Mouse (Mus musculus) brown adipose tissue, adult 24 weeks (tissue): ENCODE results near the gene Dlgap4. TPM values are rescaled to one million over a fixed set of nuclear protein-coding genes. Genes with fewer than 3 reads are reported as not detected.

Experiments used
- H3K27ac ChIP-seq: fragments of 200-500 bp; replicated peaks from 2 replicates; pipeline ENCODE4 v1.5.1; 2012; ENCODE audit warnings: low read depth, mild to moderate bottlenecking, low read length
- H3K4me1 ChIP-seq: fragments of 200-500 bp; 2 replicates; pipeline ENCODE4 v1.6.1; 2012; ENCODE audit warnings: low read length, mixed read lengths; ENCODE audit not compliant: control insufficient read depth, insufficient read depth, insufficient read length
- H3K4me3 ChIP-seq: fragments of 200-500 bp; 2 replicates; pipeline ENCODE4 v1.5.1; 2012; ENCODE audit warnings: low read depth, mild to moderate bottlenecking, low read length, moderate library complexity; ENCODE audit not compliant: insufficient read depth
- polyA plus RNA-seq: library from polyadenylated mRNA; stranded (reverse); fragments of >200 nt; gene quantifications from 2 replicates; pipeline ENCODE4 v1.2.4, GENCODE M21; 2012; ENCODE audit not compliant: missing spikeins, insufficient read depth, insufficient read length

The Dlgap4 gene
- polyA plus RNA-seq, 1 experiment: 39.8 TPM

- H3K4me1 ChIP-seq: no peaks in the 10 kb centered on the region
- no peak overlapping the region for H3K4me3 ChIP-seq
- H3K27ac ChIP-seq: no peak overlapping the region
These were observed 78.2 kb downstream of the Dlgap4 start for GRCm38 (mm10) chr2:156691746-156692145.

DNA sequence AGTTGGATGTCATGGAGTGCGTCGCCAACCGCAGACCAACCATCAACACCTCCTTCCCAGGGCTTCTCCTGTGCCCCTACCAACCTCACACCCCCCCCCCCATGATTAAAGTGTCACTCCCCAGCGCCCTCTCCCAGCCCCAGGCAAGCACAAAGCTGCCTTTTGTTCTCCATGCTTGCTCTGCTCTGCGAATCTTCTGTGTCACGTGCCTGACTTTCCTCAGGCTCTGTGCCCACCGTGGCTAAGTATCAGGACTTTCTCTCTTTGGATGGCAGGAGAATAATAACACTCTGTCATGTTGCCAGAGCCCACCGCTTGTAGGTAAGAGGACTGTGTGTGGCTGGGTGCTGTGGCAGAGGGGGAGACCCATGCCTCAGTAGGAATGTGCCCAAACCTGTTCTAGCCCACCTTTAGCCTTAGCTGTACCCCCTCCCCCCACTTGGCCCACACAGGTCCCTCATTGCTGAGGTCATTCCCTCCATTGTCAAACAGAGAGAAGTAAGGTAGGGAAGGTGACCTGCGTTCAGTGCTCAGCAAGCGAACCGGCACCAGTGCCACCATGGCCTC lies 79.8 kb downstream of the Dlgap4 start:
- no peak overlapping the region for H3K27ac ChIP-seq
- H3K4me3 ChIP-seq: no peak overlapping the region
- no peaks in the 10 kb centered on the region for H3K4me1 ChIP-seq

- Histone ChIP-seq H3K4me1 (no peaks in the 10 kb centered on the region), H3K27ac (no peak overlapping the region), H3K4me3 (no peak overlapping the region)
These were observed 83.8 kb downstream of the Dlgap4 start for GRCm38 (mm10) chr2:156697261-156697660.

DNA sequence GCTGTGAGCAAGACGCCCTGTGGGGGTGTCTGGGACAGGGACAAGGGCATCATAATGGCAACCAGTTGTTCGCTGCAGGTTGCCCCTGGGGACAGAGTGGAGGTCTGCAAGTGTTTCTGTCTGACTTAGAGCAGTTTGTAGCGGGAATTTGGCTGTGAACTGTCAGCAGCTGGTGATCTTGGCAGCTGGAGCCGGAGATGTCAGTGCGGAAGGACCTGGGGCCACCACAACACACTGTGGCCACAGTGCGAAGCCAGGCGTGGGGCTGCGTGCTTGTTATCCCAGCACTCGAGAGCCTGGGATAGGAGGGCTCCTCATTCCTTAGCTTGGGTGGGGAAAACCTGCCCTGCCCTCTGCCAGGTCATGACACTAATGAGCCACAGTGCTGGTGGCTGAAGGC lies 84.7 kb downstream of the Dlgap4 start:
- no peak overlapping the region for H3K4me3 ChIP-seq

GRCm38 (mm10) chr2:156705473-156705872 lies 92.0 kb downstream of the Dlgap4 start:
- no peak overlapping the region for H3K4me3 ChIP-seq
- no peak overlapping the region for H3K27ac ChIP-seq
- H3K4me1 ChIP-seq: no peaks in the 10 kb centered on the region

More for the DNA sequence above, 84.7 kb downstream of the Dlgap4 start:
- Histone ChIP-seq H3K27ac (no peak overlapping the region), H3K4me1 (no peaks in the 10 kb centered on the region)

DNA sequence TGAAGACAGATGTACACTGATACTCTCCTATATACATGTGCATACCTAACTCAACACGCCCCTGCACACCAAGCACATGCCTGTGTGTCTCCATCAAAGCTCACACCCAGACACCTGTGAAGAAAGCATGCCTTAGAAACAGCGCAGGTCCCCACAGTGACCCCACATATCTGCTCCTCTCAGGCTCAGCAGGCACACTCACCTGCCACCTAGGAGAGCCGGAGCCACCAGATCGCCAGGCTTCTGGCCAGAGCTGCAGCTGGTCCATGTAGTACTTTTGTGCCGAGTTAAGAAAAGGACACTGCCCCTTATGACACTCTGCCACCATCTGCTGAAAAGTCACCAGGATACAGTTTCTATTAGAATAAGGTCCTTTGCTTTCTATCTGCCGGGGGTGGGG lies 103.2 kb downstream of the Dlgap4 start:
- Histone ChIP-seq H3K4me3 (no peak overlapping the region), H3K4me1 (peaks cover 22% of the 10 kb centered on the region), H3K27ac (no peak overlapping the region)

DNA sequence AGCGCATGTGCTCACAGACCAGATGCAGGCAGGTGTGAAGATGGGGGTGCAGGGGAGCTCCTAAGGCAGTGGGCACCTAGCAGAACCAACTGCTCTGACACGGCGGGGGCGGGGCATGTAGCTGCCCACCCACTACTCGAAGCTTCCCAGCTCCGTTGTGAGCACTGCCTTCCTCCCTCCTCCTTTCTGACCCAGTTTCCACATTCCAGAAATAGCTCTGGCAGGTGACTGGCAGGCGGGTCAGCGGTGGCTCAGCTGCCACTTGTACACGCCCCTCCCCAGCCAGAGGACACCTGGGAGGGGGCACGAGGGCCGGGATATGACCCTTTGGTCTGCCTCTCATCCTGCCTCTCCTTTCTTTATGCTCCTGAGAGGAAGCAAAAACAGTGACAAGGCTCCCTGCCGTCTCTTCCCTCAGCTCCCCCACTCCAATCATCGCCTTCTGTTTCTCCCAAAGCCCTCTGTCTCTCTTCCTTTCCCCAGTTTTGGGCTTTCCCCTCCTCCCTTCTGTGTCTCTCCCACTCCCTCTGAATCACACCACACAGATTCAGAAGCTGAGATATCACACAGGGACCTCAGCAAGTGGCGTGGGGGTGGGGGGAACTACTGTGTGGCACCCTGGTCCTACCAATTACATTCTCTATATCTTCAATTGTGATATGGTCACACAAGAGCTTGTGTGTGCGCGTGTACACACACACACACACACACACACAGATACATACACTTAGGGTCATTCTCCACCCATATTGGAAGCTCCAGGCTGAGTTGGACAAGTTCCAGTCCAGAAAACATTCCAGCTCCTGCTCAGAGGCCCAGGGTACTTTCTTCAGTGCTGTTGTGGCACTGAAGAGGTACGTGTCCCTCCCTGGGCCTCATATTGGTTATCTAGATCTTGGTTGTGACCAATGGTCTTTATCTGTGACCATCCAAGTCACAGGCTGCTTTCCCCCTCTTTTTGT lies 104.1 kb downstream of the Dlgap4 start:
- Histone ChIP-seq H3K4me3 (no peak overlapping the region), H3K27ac (no peak overlapping the region), H3K4me1 (peaks cover 25% of the 10 kb centered on the region)

- Histone ChIP-seq H3K4me1 (peaks cover 27% of the 10 kb centered on the region), H3K27ac (0 out of 2 replicates have a peak overlapping the region, but pooled peaks have one; percentile 0), H3K4me3 (no peak overlapping the region)
These were observed 105.3 kb downstream of the Dlgap4 start for GRCm38 (mm10) chr2:156718793-156719192.

DNA sequence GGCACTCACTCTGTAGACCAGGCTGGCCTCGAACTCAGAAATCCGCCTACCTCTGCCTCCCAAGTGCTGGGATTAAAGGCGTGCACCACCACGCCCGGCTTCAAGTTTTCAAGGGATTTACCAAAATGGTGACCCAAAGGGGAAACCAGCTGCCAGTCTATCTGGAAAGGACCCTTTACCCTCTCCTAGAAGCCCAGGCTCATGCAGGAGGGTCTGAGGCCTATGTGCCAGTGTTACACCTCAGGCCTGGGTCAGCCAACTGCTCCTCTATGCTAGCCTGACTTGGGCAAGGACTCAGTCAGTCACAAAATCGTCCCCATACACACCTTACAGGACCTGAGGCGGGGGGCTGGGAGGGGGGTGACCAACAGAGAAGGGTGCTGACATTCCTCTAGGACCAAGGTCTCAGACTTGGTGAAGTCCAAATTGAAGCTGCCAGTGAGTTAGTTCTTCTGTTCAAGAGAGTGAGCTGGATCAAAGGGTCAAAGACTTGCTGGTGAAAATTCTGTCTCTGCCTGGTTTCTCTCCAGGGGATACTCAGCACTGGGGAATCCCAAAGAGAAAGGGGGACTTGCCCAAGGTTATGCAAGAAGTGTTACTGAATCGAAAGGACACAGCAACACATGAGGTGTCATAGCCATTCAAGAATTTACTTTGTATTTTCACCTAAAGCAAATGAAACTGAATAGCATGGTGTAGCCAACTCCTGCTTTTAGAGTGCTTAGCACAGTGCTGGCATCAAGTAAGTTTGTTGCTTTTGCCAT lies 106.2 kb downstream of the Dlgap4 start:
- Histone ChIP-seq H3K4me3 (peak overlapping the region; percentile 69), H3K27ac (peak overlapping the region; percentile 64; the same call in 1 of the 2 replicates), H3K4me1 (peaks cover 30% of the 10 kb centered on the region)

DNA sequence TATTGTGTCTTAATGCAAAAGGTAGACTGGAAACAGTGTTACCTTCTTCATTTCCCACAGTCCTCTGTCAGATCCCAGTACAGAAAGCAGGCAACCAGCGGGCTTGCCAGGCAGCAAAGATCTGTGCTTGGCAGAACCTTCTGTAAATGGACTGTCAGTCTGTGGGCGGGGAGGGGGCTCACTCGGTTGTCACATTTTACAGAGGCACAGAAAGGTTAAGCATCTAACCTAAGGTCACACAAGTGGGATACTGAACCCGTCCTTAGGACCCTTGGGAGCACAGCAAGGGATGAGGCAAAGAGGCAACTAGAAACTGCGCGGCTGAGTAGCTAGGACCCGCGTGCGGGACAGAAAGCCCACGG lies 106.8 kb downstream of the Dlgap4 start:
- H3K4me1 ChIP-seq: peaks cover 36% of the 10 kb centered on the region
- H3K27ac ChIP-seq: peak overlapping the region; percentile 64
- H3K4me3 ChIP-seq: peak overlapping the region; percentile 69

GRCm38 (mm10) chr2:156720675-156721553 lies 107.4 kb downstream of the Dlgap4 start:
- H3K4me1 ChIP-seq: peaks cover 42% of the 10 kb centered on the region
- peak overlapping the region; percentile 97 for H3K27ac ChIP-seq
- H3K4me3 ChIP-seq: peak overlapping the region; percentile 96

- peak overlapping the region; percentile 96 for H3K4me3 ChIP-seq
- peaks cover 48% of the 10 kb centered on the region for H3K4me1 ChIP-seq
- peak overlapping the region; percentile 97 for H3K27ac ChIP-seq
These were observed 108.1 kb downstream of the Dlgap4 start for GRCm38 (mm10) chr2:156721554-156722070.

DNA sequence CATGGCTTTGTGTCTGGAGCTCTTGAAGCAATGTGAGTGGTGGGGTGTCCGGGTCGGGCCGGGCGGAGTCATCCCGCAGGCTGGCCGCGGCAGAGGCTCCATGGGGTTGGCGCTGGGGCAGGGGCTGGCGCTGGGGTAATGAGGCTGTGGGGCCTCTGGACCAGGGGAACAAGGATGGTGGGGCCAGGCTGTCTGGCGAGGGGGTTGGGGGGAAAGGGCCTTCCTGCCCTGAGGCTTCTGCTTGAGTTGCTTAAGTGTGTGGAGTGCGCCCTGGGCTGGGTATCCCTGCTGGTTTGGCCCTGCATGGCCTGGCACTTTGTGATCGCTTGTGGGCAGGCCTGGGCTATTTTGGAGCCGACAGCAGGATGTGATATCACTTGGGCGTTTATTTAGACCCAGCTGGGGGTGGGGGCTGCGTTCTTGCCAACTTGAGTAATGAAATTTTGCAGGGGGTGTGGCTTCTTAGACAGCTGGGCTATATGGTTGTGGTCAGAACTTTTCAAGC lies 108.6 kb downstream of the Dlgap4 start:
- Histone ChIP-seq H3K4me1 (peaks cover 52% of the 10 kb centered on the region), H3K4me3 (peak overlapping the region; percentile 96), H3K27ac (peak overlapping the region; percentile 97)

- H3K4me3 ChIP-seq: peak overlapping the region; percentile 96
- peaks cover 46% of the 10 kb centered on the region for H3K4me1 ChIP-seq
- H3K27ac ChIP-seq: 0 out of 2 replicates have a peak overlapping the region, but pooled peaks have one; percentile 14
These were observed 109.2 kb downstream of the Dlgap4 start for GRCm38 (mm10) chr2:156722752-156723151.
